ENCODE assay signal across 8 mouse cellular contexts in the genomic region with DNA sequence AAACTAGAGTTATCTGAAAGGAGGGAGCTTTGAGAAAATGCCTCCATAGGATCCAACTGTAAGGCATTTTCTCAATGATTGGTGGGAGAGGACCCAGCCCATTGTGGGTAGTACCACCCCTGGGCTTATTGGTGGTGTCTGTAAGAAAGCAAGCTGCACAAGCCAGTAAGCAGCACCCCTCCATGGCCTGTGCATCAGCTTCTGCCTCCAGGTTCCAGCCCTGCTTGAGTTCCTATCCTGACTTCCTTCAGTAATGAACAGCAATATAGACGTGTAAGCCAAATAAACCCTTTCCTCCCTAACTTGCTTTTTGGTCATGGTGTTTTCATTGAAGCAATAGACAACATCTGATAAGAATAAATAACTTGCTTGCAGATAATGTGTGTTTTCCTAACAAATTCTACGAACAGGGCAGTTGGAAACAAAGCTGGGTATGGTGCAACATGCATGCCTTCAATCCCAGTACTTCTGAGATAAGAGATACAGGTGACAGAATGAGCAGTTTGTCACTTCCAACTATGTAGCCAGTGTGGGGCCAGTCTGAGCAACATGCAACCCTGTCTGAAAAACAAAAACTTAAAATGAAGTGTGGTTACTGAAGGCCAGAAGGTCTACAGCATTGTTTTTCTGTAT. TPM values are rescaled to one million over a fixed set of nuclear protein-coding genes. Genes with fewer than 3 reads are reported as not detected.
DNase-seq lines count a peak whose midpoint lies in the region; ATAC-seq and TF ChIP-seq lines count a peak whose summit lies in the region.

No protein-coding gene starts in this region.

- no peak for ATAC-seq in heart, embryonic 13.5 days (ENCODE audit: extremely low read depth, insufficient number of reproducible peaks, low FRiP score, low TSS enrichment)

- peak overlapping the region; percentile 77 for H3K4me2 ChIP-seq in heart, embryonic 13.5 days

- no peak for DNase-seq in heart, postnatal 25 days (ENCODE audit: low spot score)
- DNase-seq in hindbrain, embryonic 10.5 days (ENCODE audit: low spot score) = no peak
- DNase-seq in midbrain, embryonic 10.5 days (ENCODE audit: low spot score) = no peak
- DNase-seq in frontal cortex, postnatal 14 days (ENCODE audit: low spot score in 2 of 2) = no peak
- DNase-seq in left cerebral cortex, postnatal 36 days (ENCODE audit: low spot score in 2 of 2) = no peak
- no peak for DNase-seq in lung, postnatal 25 days (ENCODE audit: low spot score)

- peak overlapping the region; percentile 88 for H3K27ac ChIP-seq in heart, embryonic 13.5 days (replicated peaks)
- H3K27ac ChIP-seq in ES-Bruce4 (ENCODE audit: insufficient read depth, low read length) = peak overlapping the region; percentile 95
- H3K27ac ChIP-seq in hindbrain, embryonic 10.5 days = peak overlapping the region; percentile 97
- peak overlapping the region; percentile 98 for H3K27ac ChIP-seq in midbrain, embryonic 10.5 days (replicated peaks)

- peak overlapping the region; percentile 80 for H3K4me3 ChIP-seq in heart, embryonic 13.5 days
- H3K4me3 ChIP-seq in ES-Bruce4 (ENCODE audit: low read depth, low read length) = peak overlapping the region; percentile 96
- peak overlapping the region; percentile 96 for H3K4me3 ChIP-seq in hindbrain, embryonic 10.5 days
- H3K4me3 ChIP-seq in midbrain, embryonic 10.5 days = peak overlapping the region; percentile 92

- intact Hi-C loops in heart, postnatal 25 days (cut with DNase I) = loop anchor here (5.0 kb wide), 1 partner anchor 273 kb away; the partner anchor contains the start of genes Dhcr7 and Nadsyn1
- intact Hi-C loops in left cerebral cortex, postnatal 36 days (cut with DNase I) = no loop called here

- H3K9ac ChIP-seq in heart, embryonic 13.5 days = peak overlapping the region; percentile 87
- H3K9ac ChIP-seq in ES-Bruce4 (ENCODE audit: low read depth, poor library complexity, severe bottlenecking) = peak overlapping the region; percentile 78

- H3K4me1 ChIP-seq in heart, embryonic 13.5 days = peaks cover 36% of the 10 kb centered on the region
- no peaks in the 10 kb centered on the region for H3K4me1 ChIP-seq in ES-Bruce4 (ENCODE audit: control insufficient read depth, insufficient read depth, low read length)
- H3K4me1 ChIP-seq in hindbrain, embryonic 10.5 days (replicated peaks) = peaks cover 31% of the 10 kb centered on the region
- peaks cover 40% of the 10 kb centered on the region for H3K4me1 ChIP-seq in midbrain, embryonic 10.5 days

- no peak for TF ChIP-seq POLR2A in ES-Bruce4 (IDR thresholded peaks at IDR 0.05; ENCODE audit: insufficient read depth, low read length)

- no peaks in the 10 kb centered on the region for H3K9me3 ChIP-seq in heart, embryonic 13.5 days
- H3K9me3 ChIP-seq in ES-Bruce4 (replicated peaks; ENCODE audit: control insufficient read depth, insufficient read depth, low read length, poor library complexity, severe bottlenecking) = no peaks in the 10 kb centered on the region
- no peaks in the 10 kb centered on the region for H3K9me3 ChIP-seq in hindbrain, embryonic 10.5 days
- no peaks in the 10 kb centered on the region for H3K9me3 ChIP-seq in midbrain, embryonic 10.5 days (replicated peaks)

- H3K36me3 ChIP-seq in heart, embryonic 13.5 days = peaks cover 19% of the 10 kb centered on the region
- peaks cover 6% of the 10 kb centered on the region; the same call in 1 of the 2 replicates for H3K36me3 ChIP-seq in ES-Bruce4 (ENCODE audit: control insufficient read depth, insufficient read depth, low read length, poor library complexity, severe bottlenecking)
- peaks cover 32% of the 10 kb centered on the region for H3K36me3 ChIP-seq in hindbrain, embryonic 10.5 days
- H3K36me3 ChIP-seq in midbrain, embryonic 10.5 days = peaks cover 37% of the 10 kb centered on the region

- TF ChIP-seq EP300 in ES-Bruce4 (IDR thresholded peaks at IDR 0.05; ENCODE audit: insufficient read depth, low read depth, low read length) = no peak

- 23% methylated on average over 2 of the region's 2 CpGs for WGBS in heart, embryonic 13.5 days
- WGBS in hindbrain, embryonic 10.5 days = 40% methylated on average over 2 of the region's 2 CpGs
- WGBS in midbrain, embryonic 10.5 days = 36% methylated on average over 2 of the region's 2 CpGs

- no peaks in the 10 kb centered on the region for H3K27me3 ChIP-seq in heart, embryonic 13.5 days (replicated peaks)
- no peaks in the 10 kb centered on the region for H3K27me3 ChIP-seq in ES-Bruce4 (ENCODE audit: control insufficient read depth, insufficient read depth, low read length, poor library complexity, severe bottlenecking)
- H3K27me3 ChIP-seq in hindbrain, embryonic 10.5 days (ENCODE audit: insufficient read depth, poor library complexity, severe bottlenecking) = no peaks in the 10 kb centered on the region
- no peaks in the 10 kb centered on the region for H3K27me3 ChIP-seq in midbrain, embryonic 10.5 days (ENCODE audit: low read depth, poor library complexity, severe bottlenecking)

- TF ChIP-seq CTCF in ES-Bruce4 (IDR thresholded peaks at IDR 0.05; ENCODE audit: low read depth, low read length) = no peak

RNA-seq across cellular contexts. Expression of gene Nap1l4, which starts 0.8 kb away (rescaled TPM):
- 217 and 223 TPM in 2 replicates for polyA plus RNA-seq in heart, embryonic 13.5 days (2015; fragmentation: Nextera tagmentation; extraction: Ambion mirVana)
- total RNA-seq in heart, postnatal 25 days (2021) = 100 to 1,000 TPM; 171 to 178 TPM
- polyA plus RNA-seq in ES-Bruce4 (2011; ENCODE audit: insufficient read depth, insufficient read length, low read depth, missing spikeins) = 179 and 208 TPM in 2 replicates
- polyA plus RNA-seq in hindbrain, embryonic 10.5 days (2016; fragmentation: Nextera tagmentation; extraction: Ambion mirVana) = 365 and 372 TPM in 2 replicates
- polyA plus RNA-seq in midbrain, embryonic 10.5 days (2016; fragmentation: Nextera tagmentation; extraction: Ambion mirVana) = 382 and 401 TPM in 2 replicates
- 100 to 1,000 TPM; 110 to 117 TPM for total RNA-seq in left cerebral cortex, postnatal 36 days (2021)

RNA-seq across cellular contexts. Expression of gene Phlda2, which starts 46.8 kb away (rescaled TPM):
- 1.2 and 2.3 TPM in 2 replicates for polyA plus RNA-seq in heart, embryonic 13.5 days (2015; fragmentation: Nextera tagmentation; extraction: Ambion mirVana)
- total RNA-seq in heart, postnatal 25 days (2021) = not detected
- 43.1 and 44.9 TPM in 2 replicates for polyA plus RNA-seq in ES-Bruce4 (2011; ENCODE audit: insufficient read depth, insufficient read length, low read depth, missing spikeins)
- polyA plus RNA-seq in hindbrain, embryonic 10.5 days (2016; fragmentation: Nextera tagmentation; extraction: Ambion mirVana) = 0.92 and 1.5 TPM in 2 replicates
- polyA plus RNA-seq in midbrain, embryonic 10.5 days (2016; fragmentation: Nextera tagmentation; extraction: Ambion mirVana) = 0.43 and 0.96 TPM in 2 replicates
- not detected for total RNA-seq in left cerebral cortex, postnatal 36 days (2021)

RNA-seq across cellular contexts. Expression of gene Cars, which starts 50.2 kb away (rescaled TPM):
- polyA plus RNA-seq in heart, embryonic 13.5 days (2015; fragmentation: Nextera tagmentation; extraction: Ambion mirVana) = 26.6 and 31.4 TPM in 2 replicates
- total RNA-seq in heart, postnatal 25 days (2021) = 10 to 100 TPM; 18.3 to 18.4 TPM
- polyA plus RNA-seq in ES-Bruce4 (2011; ENCODE audit: insufficient read depth, insufficient read length, low read depth, missing spikeins) = 143 and 149 TPM in 2 replicates
- polyA plus RNA-seq in hindbrain, embryonic 10.5 days (2016; fragmentation: Nextera tagmentation; extraction: Ambion mirVana) = 75.5 and 77.0 TPM in 2 replicates
- 82.0 and 86.7 TPM in 2 replicates for polyA plus RNA-seq in midbrain, embryonic 10.5 days (2016; fragmentation: Nextera tagmentation; extraction: Ambion mirVana)
- 10 to 100 TPM; 47.6 to 65.2 TPM for total RNA-seq in left cerebral cortex, postnatal 36 days (2021)

Comparison
In these comparisons a context has a peak if more than half of its experiments do, and no peak if none do; other contexts are left out.
1. RNA of gene Phlda2, which starts 46.8 kb away (polyA plus RNA-seq): 43.1 to 44.9 TPM in ES-Bruce4; 1.2 to 2.3 TPM in heart, embryonic 13.5 days, 0.43 to 0.96 TPM in midbrain, embryonic 10.5 days and 0.92 to 1.5 TPM in hindbrain, embryonic 10.5 days; every median in the first group is over 10 times any median in the second.
2. Peak in every context shown above with its lines, with median percentiles within 50 percentile points of each other: H3K27ac ChIP-seq and H3K4me3 ChIP-seq.